Mouse (Mus musculus): Measurements from ENCODE around the gene Ctf2. TPM values are rescaled to one million over a fixed set of nuclear protein-coding genes. Genes with fewer than 3 reads are reported as not detected.
A peak's percentile ranks its signal among the peaks of the same experiment; 100 is the strongest.
"Not testable (repeated sequence)": the region's sequence is repeated elsewhere in the genome, so short reads cannot be mapped to it uniquely, and the experiment has no call there.

The Ctf2 gene
- polyA plus RNA-seq, 1 experiment from 2014 or later, result 0.10 TPM

- Histone ChIP-seq H3K27me3 (ENCODE audit: control insufficient read depth, insufficient read depth, low read depth, low read length) (no peaks in the 10 kb centered on the region), H3K4me2 (ENCODE audit: low read length) (no peak overlapping the region), H3K9ac (ENCODE audit: low read depth, low read length) (no peak overlapping the region), H3K27ac (ENCODE audit: low read length) (no peak overlapping the region), H3K9me3 (replicated peaks; ENCODE audit: control insufficient read depth, low read length, poor library complexity, severe bottlenecking) (no peaks in the 10 kb centered on the region), H3K4me3 (ENCODE audit: low read depth, low read length) (no peak overlapping the region), H3K36me3 (ENCODE audit: control insufficient read depth, insufficient read depth, low read length) (peaks cover 34% of the 10 kb centered on the region), H3K4me1 (ENCODE audit: control insufficient read depth, insufficient read depth, low read length) (peaks cover 13% of the 10 kb centered on the region)
- WGBS, result 95% methylated on average over 8 of the region's 8 CpGs
- ATAC-seq, result no peak
Measured at GRCm38 (mm10) chr7:127703561-127704178, 28.3 kb downstream of the Ctf2 start.

GRCm38 (mm10) chr7:127700712-127701331 is 31.1 kb downstream of the Ctf2 start:
- ATAC-seq, result no peak
- no peak overlapping the region for H3K4me3 ChIP-seq (ENCODE audit: low read depth, low read length)
- H3K9me3 ChIP-seq (replicated peaks; ENCODE audit: control insufficient read depth, low read length, poor library complexity, severe bottlenecking), result no peaks in the 10 kb centered on the region
- H3K27me3 ChIP-seq (ENCODE audit: control insufficient read depth, insufficient read depth, low read depth, low read length), result no peaks in the 10 kb centered on the region
- H3K9ac ChIP-seq (ENCODE audit: low read depth, low read length), result no peak overlapping the region
- WGBS, result 92% methylated on average over 3 of the region's 3 CpGs
- no peak overlapping the region for H3K27ac ChIP-seq (ENCODE audit: low read length)
- H3K36me3 ChIP-seq (ENCODE audit: control insufficient read depth, insufficient read depth, low read length), result peaks cover 29% of the 10 kb centered on the region
- H3K4me1 ChIP-seq (ENCODE audit: control insufficient read depth, insufficient read depth, low read length), result no peaks in the 10 kb centered on the region
- H3K4me2 ChIP-seq (ENCODE audit: low read length), result no peak overlapping the region

- ATAC-seq, result no peak
- Histone ChIP-seq H3K4me3 (ENCODE audit: low read depth, low read length) (no peak overlapping the region), H3K27me3 (ENCODE audit: control insufficient read depth, insufficient read depth, low read depth, low read length) (no peaks in the 10 kb centered on the region), H3K36me3 (ENCODE audit: control insufficient read depth, insufficient read depth, low read length) (peaks cover 23% of the 10 kb centered on the region), H3K4me2 (ENCODE audit: low read length) (no peak overlapping the region), H3K9me3 (replicated peaks; ENCODE audit: control insufficient read depth, low read length, poor library complexity, severe bottlenecking) (no peaks in the 10 kb centered on the region), H3K27ac (ENCODE audit: low read length) (no peak overlapping the region), H3K9ac (ENCODE audit: low read depth, low read length) (no peak overlapping the region), H3K4me1 (ENCODE audit: control insufficient read depth, insufficient read depth, low read length) (no peaks in the 10 kb centered on the region)
- 81% methylated on average over 6 of the region's 6 CpGs for WGBS
Measured at GRCm38 (mm10) chr7:127698986-127699385, 33.0 kb downstream of the Ctf2 start.

GRCm38 (mm10) chr7:127693730-127694129 is 38.2 kb downstream of the Ctf2 start:
- not testable (repeated sequence) for H3K27me3 ChIP-seq (ENCODE audit: control insufficient read depth, insufficient read depth, low read depth, low read length); H3K4me2 ChIP-seq (ENCODE audit: low read length); ATAC-seq; H3K9ac ChIP-seq (ENCODE audit: low read depth, low read length); H3K9me3 ChIP-seq (replicated peaks; ENCODE audit: control insufficient read depth, low read length, poor library complexity, severe bottlenecking); H3K27ac ChIP-seq (ENCODE audit: low read length); H3K36me3 ChIP-seq (ENCODE audit: control insufficient read depth, insufficient read depth, low read length); H3K4me1 ChIP-seq (ENCODE audit: control insufficient read depth, insufficient read depth, low read length); H3K4me3 ChIP-seq (ENCODE audit: low read depth, low read length)
- WGBS, result 90% methylated on average over 7 of the region's 7 CpGs

DNA sequence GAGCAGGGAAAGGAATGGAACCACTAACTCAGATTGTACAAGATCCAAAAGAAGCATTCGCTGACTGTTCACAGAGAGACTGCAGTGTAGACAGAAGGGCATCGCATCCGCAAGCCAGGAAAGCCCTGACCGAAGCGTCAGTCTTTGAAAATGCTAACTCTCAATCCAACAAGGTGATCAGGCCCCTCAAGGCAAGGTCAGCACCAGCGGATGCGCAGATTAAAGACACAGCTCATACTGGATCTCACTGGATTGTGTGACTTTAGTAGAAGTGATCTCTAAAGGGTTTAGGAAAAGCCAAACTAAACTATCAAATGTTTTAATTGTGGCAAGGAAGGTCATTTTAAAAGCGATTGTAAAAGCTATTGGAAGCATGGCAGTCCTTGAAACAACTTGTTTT is 38.7 kb downstream of the Ctf2 start:
- no peak for ATAC-seq
- Histone ChIP-seq H3K4me3 (ENCODE audit: low read depth, low read length) (no peak overlapping the region), H3K9me3 (replicated peaks; ENCODE audit: control insufficient read depth, low read length, poor library complexity, severe bottlenecking) (no peaks in the 10 kb centered on the region), H3K27ac (ENCODE audit: low read length) (no peak overlapping the region), H3K4me1 (ENCODE audit: control insufficient read depth, insufficient read depth, low read length) (no peaks in the 10 kb centered on the region), H3K36me3 (ENCODE audit: control insufficient read depth, insufficient read depth, low read length) (peaks cover 10% of the 10 kb centered on the region; the same call in 1 of the 2 replicates), H3K9ac (ENCODE audit: low read depth, low read length) (no peak overlapping the region), H3K4me2 (ENCODE audit: low read length) (no peak overlapping the region), H3K27me3 (ENCODE audit: control insufficient read depth, insufficient read depth, low read depth, low read length) (no peaks in the 10 kb centered on the region)
- WGBS, result 95% methylated on average over 8 of the region's 8 CpGs

GRCm38 (mm10) chr7:127691221-127691989 is 40.6 kb downstream of the Ctf2 start:
- 4% methylated on average over 15 of the region's 15 CpGs for WGBS
- Histone ChIP-seq H3K4me1 (ENCODE audit: control insufficient read depth, insufficient read depth, low read length) (no peaks in the 10 kb centered on the region), H3K27me3 (ENCODE audit: control insufficient read depth, insufficient read depth, low read depth, low read length) (no peaks in the 10 kb centered on the region), H3K4me3 (ENCODE audit: low read depth, low read length) (0 out of 2 replicates have a peak overlapping the region, but pooled peaks have one; percentile 2), H3K27ac (ENCODE audit: low read length) (no peak overlapping the region), H3K4me2 (ENCODE audit: low read length) (peak overlapping the region; percentile 29), H3K9ac (ENCODE audit: low read depth, low read length) (peak overlapping the region; percentile 16; the same call in 1 of the 2 replicates), H3K36me3 (ENCODE audit: control insufficient read depth, insufficient read depth, low read length) (peaks cover 7% of the 10 kb centered on the region; the same call in 1 of the 2 replicates), H3K9me3 (replicated peaks; ENCODE audit: control insufficient read depth, low read length, poor library complexity, severe bottlenecking) (no peaks in the 10 kb centered on the region)
- no peak for ATAC-seq

DNA sequence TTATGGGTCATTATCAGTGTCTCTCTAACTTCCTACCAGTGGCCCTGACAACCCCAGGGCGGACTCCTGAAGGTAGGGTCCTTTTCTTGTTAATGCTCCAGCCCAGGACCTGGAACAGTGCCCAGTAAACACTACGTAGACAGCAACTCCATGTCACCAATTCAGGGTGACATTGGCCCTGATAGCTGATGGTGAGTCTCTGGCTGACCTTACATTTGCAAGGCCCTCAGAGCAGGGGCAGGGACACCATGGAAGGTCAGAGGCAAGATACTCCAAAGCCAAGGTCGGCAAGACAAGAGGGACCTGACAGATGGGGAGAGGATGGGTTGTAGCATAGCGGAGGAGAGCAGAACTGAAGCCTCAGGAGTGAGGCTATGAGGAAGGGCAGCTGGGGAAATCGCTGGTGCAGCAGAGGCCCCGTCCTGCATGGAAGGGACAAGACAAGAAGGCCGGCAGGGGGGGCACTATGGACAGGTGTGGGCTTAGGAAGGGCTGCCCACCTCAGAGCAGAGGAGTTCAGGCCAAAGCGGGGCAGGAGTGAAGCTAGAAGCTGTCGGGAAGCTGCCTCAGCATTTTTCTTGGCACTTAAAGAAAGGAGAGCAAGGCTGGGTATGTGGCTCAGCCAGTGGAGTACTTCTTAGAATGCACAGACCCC is 42.2 kb downstream of the Ctf2 start:
- Histone ChIP-seq H3K9me3 (replicated peaks; ENCODE audit: control insufficient read depth, low read length, poor library complexity, severe bottlenecking) (no peaks in the 10 kb centered on the region), H3K4me1 (ENCODE audit: control insufficient read depth, insufficient read depth, low read length) (no peaks in the 10 kb centered on the region), H3K36me3 (ENCODE audit: control insufficient read depth, insufficient read depth, low read length) (peaks cover 3% of the 10 kb centered on the region; the same call in 1 of the 2 replicates), H3K27ac (ENCODE audit: low read length) (no peak overlapping the region), H3K4me2 (ENCODE audit: low read length) (no peak overlapping the region), H3K27me3 (ENCODE audit: control insufficient read depth, insufficient read depth, low read depth, low read length) (no peaks in the 10 kb centered on the region), H3K9ac (ENCODE audit: low read depth, low read length) (no peak overlapping the region), H3K4me3 (ENCODE audit: low read depth, low read length) (no peak overlapping the region)
- WGBS, result 72% methylated on average over 9 of the region's 9 CpGs
- no peak for ATAC-seq

- Histone ChIP-seq H3K27ac (ENCODE audit: low read length) (no peak overlapping the region), H3K4me3 (ENCODE audit: low read depth, low read length) (no peak overlapping the region), H3K4me1 (ENCODE audit: control insufficient read depth, insufficient read depth, low read length) (no peaks in the 10 kb centered on the region), H3K4me2 (ENCODE audit: low read length) (no peak overlapping the region), H3K9me3 (replicated peaks; ENCODE audit: control insufficient read depth, low read length, poor library complexity, severe bottlenecking) (no peaks in the 10 kb centered on the region), H3K27me3 (ENCODE audit: control insufficient read depth, insufficient read depth, low read depth, low read length) (no peaks in the 10 kb centered on the region), H3K9ac (ENCODE audit: low read depth, low read length) (no peak overlapping the region), H3K36me3 (ENCODE audit: control insufficient read depth, insufficient read depth, low read length) (peaks cover 3% of the 10 kb centered on the region; the same call in 1 of the 2 replicates)
- 81% methylated on average over 7 of the region's 7 CpGs for WGBS
- ATAC-seq, result no peak
Measured at GRCm38 (mm10) chr7:127688935-127689334, 43.0 kb downstream of the Ctf2 start.

Measured in midbrain, embryonic 16.5 days (tissue).